Mouse (Mus musculus) limb, embryonic 10.5 days (tissue): ENCODE measurements around the gene Phf2. TPM values are rescaled to one million over a fixed set of nuclear protein-coding genes. Genes with fewer than 3 reads are reported as not detected.

Source experiments
- DNase-seq: peaks from one replicate; pipeline ENCODE4 v3.0.0-alpha.2; 2017; ENCODE audit warnings: low spot score
- H3K27ac ChIP-seq: fragments of 300-500 bp; sonication (generic); 2 replicates; pipeline ENCODE4 v1.5.1; 2016; ENCODE audit warnings: mild to moderate bottlenecking
- H3K27me3 ChIP-seq: fragments of 300-500 bp; sonication (generic); 2 replicates; pipeline ENCODE4 v1.6.1; 2016; ENCODE audit warnings: low read depth, mild to moderate bottlenecking; ENCODE audit not compliant: poor library complexity, severe bottlenecking
- H3K36me3 ChIP-seq: fragments of 300-500 bp; sonication (generic); 2 replicates; pipeline ENCODE4 v1.6.1; 2016; ENCODE audit warnings: mild to moderate bottlenecking, moderate library complexity
- H3K4me1 ChIP-seq: fragments of 300-500 bp; sonication (generic); 2 replicates; pipeline ENCODE4 v1.6.1; 2016
- H3K4me3 ChIP-seq: fragments of 300-500 bp; sonication (generic); 2 replicates; pipeline ENCODE4 v1.5.1; 2016; ENCODE audit warnings: mild to moderate bottlenecking, moderate library complexity
- H3K9me3 ChIP-seq: fragments of 300-500 bp; sonication (generic); replicated peaks from 2 replicates; pipeline ENCODE4 v1.6.1; 2016; ENCODE audit warnings: mild to moderate bottlenecking
- WGBS: fragments of 180-500 bp; shearing (Covaris S2); methylation state at CpG from one replicate; pipeline ENCODE4 v1.1.7; 2016; 5-methylcytosine and 5-hydroxymethylcytosine counted together
- polyA plus RNA-seq: library from polyadenylated mRNA; unstranded; fragments of >200 nt; fragmentation: Nextera tagmentation; extraction: Ambion mirVana; gene quantifications from 2 replicates; pipeline ENCODE4 v1.2.1, GENCODE M21; 2016

Gene Phf2
- polyA plus RNA-seq, 1 experiment from 2014 or later = 8.2 TPM

DNA sequence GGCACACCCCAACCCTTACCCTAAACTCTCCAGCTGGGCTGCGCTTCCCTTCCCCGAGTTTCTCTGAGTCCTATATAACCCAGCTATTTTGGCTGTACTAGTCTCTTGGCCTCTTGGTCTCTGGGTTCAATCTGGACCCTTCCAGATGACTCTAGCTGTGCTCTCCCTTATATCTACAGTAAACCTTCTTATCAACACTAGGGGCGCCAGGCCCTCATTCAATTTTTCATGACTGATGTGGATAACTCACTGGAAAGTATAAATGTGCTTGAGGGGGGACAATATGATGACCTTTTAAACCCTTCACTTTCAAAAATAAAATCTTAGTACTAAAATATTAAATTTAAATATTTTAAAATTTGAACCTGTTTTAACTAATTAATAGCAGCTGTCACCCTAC, 18.1 kb downstream of the Phf2 start:
- H3K36me3 ChIP-seq = peaks cover 7% of the 10 kb centered on the region; the same call in 1 of the 2 replicates
- H3K27ac ChIP-seq = no peak overlapping the region
- peaks cover 63% of the 10 kb centered on the region for H3K4me1 ChIP-seq
- no peaks in the 10 kb centered on the region for H3K9me3 ChIP-seq
- H3K4me3 ChIP-seq = no peak overlapping the region
- no peaks in the 10 kb centered on the region for H3K27me3 ChIP-seq
- 69% methylated on average over 3 of the region's 3 CpGs for WGBS
- no peak for DNase-seq

DNA sequence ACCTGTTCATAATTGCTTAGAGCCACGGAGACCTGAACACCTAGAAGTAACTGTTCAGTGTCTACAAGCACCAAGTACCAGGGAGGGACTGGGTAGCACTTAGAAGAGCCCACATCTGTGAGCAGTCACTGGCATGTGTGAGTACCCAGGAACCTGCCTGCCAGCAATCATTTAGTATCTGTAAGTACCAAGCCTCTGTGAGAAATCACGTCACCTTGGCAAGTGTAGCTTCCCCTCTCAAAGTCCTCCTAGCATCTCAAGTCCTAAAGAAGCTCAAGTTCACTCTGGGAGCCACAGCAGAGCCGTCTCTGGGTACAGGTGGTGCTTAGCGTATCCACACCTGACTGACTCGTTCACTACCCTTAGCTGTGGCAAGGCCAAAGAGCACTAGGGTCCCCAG, 19.2 kb downstream of the Phf2 start:
- no peak for DNase-seq
- H3K36me3 ChIP-seq = peaks cover 7% of the 10 kb centered on the region; the same call in 1 of the 2 replicates
- H3K27me3 ChIP-seq = no peaks in the 10 kb centered on the region
- no peak overlapping the region for H3K4me3 ChIP-seq
- WGBS = 90% methylated on average over 5 of the region's 5 CpGs
- no peaks in the 10 kb centered on the region for H3K9me3 ChIP-seq
- H3K27ac ChIP-seq = no peak overlapping the region
- H3K4me1 ChIP-seq = peaks cover 51% of the 10 kb centered on the region

GRCm38 (mm10) chr13:48850771-48851170, 20.1 kb downstream of the Phf2 start:
- no peak overlapping the region for H3K4me3 ChIP-seq
- WGBS = 89% methylated on average over 8 of the region's 8 CpGs
- no peak for DNase-seq
- H3K9me3 ChIP-seq = no peaks in the 10 kb centered on the region
- no peak overlapping the region for H3K27ac ChIP-seq
- H3K4me1 ChIP-seq = peaks cover 45% of the 10 kb centered on the region
- H3K36me3 ChIP-seq = peaks cover 7% of the 10 kb centered on the region; the same call in 1 of the 2 replicates
- no peaks in the 10 kb centered on the region for H3K27me3 ChIP-seq

GRCm38 (mm10) chr13:48850326-48850725, 20.6 kb downstream of the Phf2 start:
- Histone ChIP-seq H3K9me3 (no peaks in the 10 kb centered on the region), H3K27ac (no peak overlapping the region), H3K36me3 (peaks cover 7% of the 10 kb centered on the region; the same call in 1 of the 2 replicates), H3K4me3 (no peak overlapping the region), H3K27me3 (no peaks in the 10 kb centered on the region), H3K4me1 (peaks cover 44% of the 10 kb centered on the region)
- WGBS = 92% methylated on average over 2 of the region's 2 CpGs
- no peak for DNase-seq

DNA sequence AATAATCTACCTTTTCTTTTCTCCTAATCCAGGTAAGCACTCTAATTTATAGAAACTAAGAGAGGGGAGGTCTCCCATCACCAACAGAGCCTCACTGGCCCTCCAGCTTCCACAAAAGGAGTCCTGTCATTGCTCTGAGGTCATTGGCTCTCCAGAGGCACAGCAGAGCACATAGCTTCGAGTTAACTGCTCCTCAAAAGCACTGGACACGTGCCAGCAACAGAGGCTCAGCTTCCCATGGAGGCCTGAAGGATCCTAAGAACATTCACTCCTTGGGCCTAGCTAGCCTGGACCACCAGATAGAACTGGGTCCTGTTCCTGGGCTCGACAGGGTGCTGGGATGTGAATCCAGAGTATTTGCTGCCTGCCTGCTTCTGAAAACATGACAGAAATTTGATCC, 21.8 kb downstream of the Phf2 start:
- Histone ChIP-seq H3K27me3 (no peaks in the 10 kb centered on the region), H3K9me3 (no peaks in the 10 kb centered on the region), H3K4me3 (no peak overlapping the region), H3K27ac (no peak overlapping the region), H3K36me3 (peaks cover 7% of the 10 kb centered on the region; the same call in 1 of the 2 replicates), H3K4me1 (peaks cover 32% of the 10 kb centered on the region)
- 55% methylated on average over 3 of the region's 3 CpGs for WGBS
- DNase-seq = no peak

DNA sequence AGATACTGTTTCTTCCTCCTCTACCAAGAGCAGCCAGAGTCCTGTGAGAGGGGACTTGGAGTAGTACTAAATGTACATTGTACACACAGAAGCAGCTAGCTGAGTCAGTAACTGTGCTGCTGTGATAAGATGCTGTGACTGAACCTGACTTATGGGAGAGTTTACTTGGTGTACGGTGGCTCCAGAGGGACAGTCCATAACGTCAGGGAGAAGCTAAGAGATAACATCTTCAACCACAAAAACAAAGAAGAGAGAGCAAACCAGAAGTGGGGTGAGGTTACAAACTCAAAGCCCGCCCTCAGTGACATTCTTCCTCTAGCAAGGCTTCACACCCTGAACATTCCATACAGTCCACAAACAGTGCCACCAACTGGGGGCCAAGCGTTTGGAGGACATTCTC, 25.6 kb downstream of the Phf2 start:
- H3K27me3 ChIP-seq = no peaks in the 10 kb centered on the region
- peaks cover 14% of the 10 kb centered on the region for H3K36me3 ChIP-seq
- no peak overlapping the region for H3K27ac ChIP-seq
- H3K9me3 ChIP-seq = no peaks in the 10 kb centered on the region
- no peak for DNase-seq
- WGBS = 66% methylated on average over 4 of the region's 4 CpGs
- H3K4me3 ChIP-seq = no peak overlapping the region
- H3K4me1 ChIP-seq = peaks cover 18% of the 10 kb centered on the region

- H3K36me3 ChIP-seq = peaks cover 10% of the 10 kb centered on the region
- 79% methylated on average over 1 of the region's 1 CpGs for WGBS
- H3K27me3 ChIP-seq = no peaks in the 10 kb centered on the region
- H3K4me1 ChIP-seq = peaks cover 11% of the 10 kb centered on the region
- no peaks in the 10 kb centered on the region for H3K9me3 ChIP-seq
- H3K4me3 ChIP-seq = no peak overlapping the region
- no peak overlapping the region for H3K27ac ChIP-seq
- DNase-seq = no peak
These were observed 27.4 kb downstream of the Phf2 start for GRCm38 (mm10) chr13:48843530-48843929.

GRCm38 (mm10) chr13:48841905-48842592, 28.9 kb downstream of the Phf2 start:
- Histone ChIP-seq H3K4me1 (peaks cover 11% of the 10 kb centered on the region), H3K36me3 (peaks cover 7% of the 10 kb centered on the region), H3K9me3 (no peaks in the 10 kb centered on the region), H3K4me3 (no peak overlapping the region), H3K27ac (no peak overlapping the region), H3K27me3 (no peaks in the 10 kb centered on the region)
- DNase-seq = no peak
- WGBS = 73% methylated on average over 5 of the region's 5 CpGs

GRCm38 (mm10) chr13:48838284-48838683, 32.6 kb downstream of the Phf2 start:
- no peak overlapping the region for H3K27ac ChIP-seq
- H3K4me3 ChIP-seq = no peak overlapping the region
- 89% methylated on average over 2 of the region's 2 CpGs for WGBS
- peaks cover 25% of the 10 kb centered on the region for H3K36me3 ChIP-seq
- H3K9me3 ChIP-seq = no peaks in the 10 kb centered on the region
- no peak for DNase-seq
- peaks cover 15% of the 10 kb centered on the region for H3K4me1 ChIP-seq
- no peaks in the 10 kb centered on the region for H3K27me3 ChIP-seq

GRCm38 (mm10) chr13:48837537-48837936, 33.4 kb downstream of the Phf2 start:
- Histone ChIP-seq H3K4me1 (peaks cover 13% of the 10 kb centered on the region), H3K36me3 (peaks cover 33% of the 10 kb centered on the region), H3K27me3 (no peaks in the 10 kb centered on the region), H3K27ac (no peak overlapping the region), H3K4me3 (no peak overlapping the region), H3K9me3 (no peaks in the 10 kb centered on the region)
- WGBS = 83% methylated on average over 6 of the region's 6 CpGs
- no peak for DNase-seq

GRCm38 (mm10) chr13:48830528-48831250, 40.2 kb downstream of the Phf2 start:
- no peaks in the 10 kb centered on the region for H3K27me3 ChIP-seq
- no peaks in the 10 kb centered on the region for H3K9me3 ChIP-seq
- 90% methylated on average over 14 of the region's 14 CpGs for WGBS
- no peaks in the 10 kb centered on the region for H3K4me1 ChIP-seq
- DNase-seq = no peak
- H3K27ac ChIP-seq = no peak overlapping the region
- H3K4me3 ChIP-seq = no peak overlapping the region
- H3K36me3 ChIP-seq = peaks cover 89% of the 10 kb centered on the region

DNA sequence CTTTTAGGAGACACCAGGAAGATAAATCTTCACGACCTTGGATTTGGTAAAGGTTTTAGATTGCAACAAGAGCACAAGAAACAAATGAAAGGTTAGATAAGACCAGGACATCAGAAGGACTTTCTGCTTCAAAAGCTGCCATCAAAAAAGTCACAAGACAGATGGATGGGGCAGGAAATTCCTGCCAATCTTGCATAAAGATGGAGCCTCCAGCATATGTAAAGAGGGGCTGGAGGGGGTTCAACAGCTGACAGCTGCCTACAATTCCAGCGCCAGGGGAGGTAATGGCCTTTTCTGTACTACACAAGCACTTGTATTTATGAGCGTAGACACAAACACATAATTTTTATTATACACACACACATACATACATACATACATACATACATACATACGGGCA, 41.1 kb downstream of the Phf2 start:
- Histone ChIP-seq H3K4me1 (no peaks in the 10 kb centered on the region), H3K4me3 (no peak overlapping the region), H3K9me3 (no peaks in the 10 kb centered on the region), H3K27ac (no peak overlapping the region), H3K27me3 (no peaks in the 10 kb centered on the region), H3K36me3 (peaks cover 94% of the 10 kb centered on the region)
- WGBS = 89% methylated on average over 4 of the region's 4 CpGs
- no peak for DNase-seq

- Histone ChIP-seq H3K27me3 (no peaks in the 10 kb centered on the region), H3K9me3 (no peaks in the 10 kb centered on the region), H3K4me1 (no peaks in the 10 kb centered on the region), H3K27ac (no peak overlapping the region), H3K36me3 (peaks cover 100% of the 10 kb centered on the region), H3K4me3 (no peak overlapping the region)
- WGBS = 91% methylated on average over 9 of the region's 9 CpGs
- no peak for DNase-seq
These were observed 48.0 kb downstream of the Phf2 start for GRCm38 (mm10) chr13:48822871-48823270.
